Mouse (Mus musculus) cerebellum, adult 9-10 months (tissue): Measurements from ENCODE around the gene Eps8.

Source experiments
- DNase-seq: peaks from one replicate; pipeline ENCODE4 v3.0.0; 2022

Gene Eps8

GRCm38 (mm10) chr6:137654776-137655175 is at the start of gene Eps8:
Gene Eps8 (minus strand): TSS chr6:137654876.
- no peak for DNase-seq

DNA sequence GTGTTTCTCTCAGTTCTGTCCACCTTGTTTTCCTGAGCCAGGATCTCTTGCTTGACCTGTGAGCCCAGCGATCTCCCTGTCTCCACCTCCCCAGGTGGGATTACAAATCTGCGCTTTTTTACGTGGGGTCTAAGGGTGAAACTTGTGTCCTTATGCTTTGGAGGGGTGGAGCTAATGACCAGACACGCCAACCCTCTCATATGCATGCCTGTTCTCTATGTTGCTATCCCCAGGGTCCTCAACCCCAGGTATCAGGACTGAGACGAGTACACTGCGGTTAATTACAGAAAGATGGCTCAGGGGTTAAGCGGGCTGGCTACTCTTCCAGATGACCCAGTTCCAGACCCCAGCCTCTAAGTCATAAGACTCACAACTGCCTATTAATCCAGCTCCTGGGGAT is 48.8 kb upstream of the Eps8 start:
- no peak for DNase-seq

DNA sequence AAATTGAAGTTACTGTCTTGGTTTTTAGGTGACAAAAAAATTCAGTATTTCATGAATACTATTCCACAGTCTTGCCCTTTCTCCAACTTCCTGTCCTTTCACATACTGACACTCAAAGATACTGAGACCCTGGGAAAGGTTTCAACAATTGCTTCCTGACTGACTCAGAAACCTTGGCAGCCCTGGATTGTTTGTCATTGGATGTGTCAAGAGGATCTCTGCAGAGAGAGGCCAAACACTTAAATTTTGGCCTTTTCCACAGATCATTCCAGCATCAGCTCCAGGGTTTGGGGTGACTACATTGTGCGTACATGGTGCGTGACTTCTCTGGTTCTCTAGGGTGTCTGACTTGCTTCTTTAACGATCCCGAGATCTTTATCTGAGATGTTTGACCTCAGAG is 48.2 kb upstream of the Eps8 start:
- no peak for DNase-seq

GRCm38 (mm10) chr6:137702186-137702585 is 47.5 kb upstream of the Eps8 start:
- no peak for DNase-seq

DNA sequence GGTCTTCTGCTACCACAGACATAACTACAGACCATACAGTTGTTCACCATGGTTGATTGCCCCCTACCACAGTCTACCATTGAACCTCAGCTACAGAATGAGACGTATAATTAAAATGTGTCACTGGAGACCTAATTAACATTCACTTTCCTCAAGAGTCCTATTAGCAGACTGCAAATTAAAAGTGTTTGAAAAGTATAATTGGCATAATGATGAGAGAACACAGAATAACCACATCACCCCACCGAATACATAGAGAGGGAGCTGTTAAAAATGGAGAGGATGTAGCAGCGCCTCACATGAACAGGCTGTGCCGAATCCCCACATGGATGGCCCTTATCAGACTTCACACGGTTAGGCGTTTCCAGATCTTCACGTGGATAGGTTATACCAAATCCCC is 44.8 kb upstream of the Eps8 start:
- DNase-seq: no peak

DNA sequence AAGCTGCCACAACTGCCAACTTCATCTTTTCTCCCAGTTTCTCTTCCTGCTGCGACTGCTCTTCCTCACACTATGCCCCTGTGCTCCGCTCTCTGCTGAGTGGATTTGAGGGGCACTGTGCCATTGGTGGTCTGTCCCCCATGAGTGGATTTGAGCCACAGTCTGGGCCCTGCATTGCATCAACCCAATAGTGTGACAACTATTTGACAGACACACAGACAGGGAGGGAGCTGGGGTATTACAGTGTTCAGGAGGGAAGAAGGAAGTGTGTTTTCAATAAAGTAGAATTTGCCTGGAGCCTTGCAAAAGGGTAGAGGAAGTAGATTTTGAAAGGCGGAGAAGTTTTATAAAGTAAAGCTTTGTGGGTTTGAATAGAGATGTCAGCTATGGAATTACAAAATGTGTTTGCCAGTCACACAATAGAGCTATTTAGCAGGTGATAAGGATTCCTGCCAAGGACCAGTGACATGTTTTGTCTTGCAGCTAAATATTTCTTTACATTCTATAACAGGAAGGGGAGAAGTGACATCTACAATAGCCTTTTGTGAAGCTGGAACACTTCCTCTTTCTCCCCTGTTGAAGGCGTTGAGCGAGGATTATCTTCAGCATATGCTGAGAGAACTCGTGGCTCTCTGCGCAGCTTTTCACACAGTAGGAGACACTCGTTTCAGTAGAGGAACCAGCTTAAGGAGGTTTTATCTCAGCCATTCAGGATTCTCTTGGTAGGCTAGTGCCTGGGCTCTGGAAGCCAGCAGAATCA is 41.9 kb upstream of the Eps8 start:
- DNase-seq: no peak

DNA sequence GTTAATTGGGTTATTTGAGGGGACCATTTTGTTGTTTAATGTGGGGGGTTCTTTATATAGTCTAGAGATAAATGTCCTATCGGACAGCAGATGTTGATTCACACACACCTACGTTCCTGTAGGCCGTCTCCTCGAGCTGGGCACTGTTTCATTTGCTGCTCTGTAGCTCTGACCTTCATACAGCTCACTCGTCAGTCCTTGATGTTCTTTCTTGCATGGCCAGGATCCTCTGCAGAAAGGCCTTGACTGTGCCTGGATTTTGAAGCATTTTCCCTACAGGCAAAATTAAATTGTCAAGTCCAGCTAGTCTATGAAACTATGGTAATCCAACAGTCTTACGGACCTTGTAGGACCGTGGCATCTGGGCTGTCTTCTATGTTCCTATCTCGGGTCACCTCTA is 40.4 kb upstream of the Eps8 start:
- DNase-seq: no peak

GRCm38 (mm10) chr6:137694310-137694709 is 39.6 kb upstream of the Eps8 start:
- no peak for DNase-seq

DNA sequence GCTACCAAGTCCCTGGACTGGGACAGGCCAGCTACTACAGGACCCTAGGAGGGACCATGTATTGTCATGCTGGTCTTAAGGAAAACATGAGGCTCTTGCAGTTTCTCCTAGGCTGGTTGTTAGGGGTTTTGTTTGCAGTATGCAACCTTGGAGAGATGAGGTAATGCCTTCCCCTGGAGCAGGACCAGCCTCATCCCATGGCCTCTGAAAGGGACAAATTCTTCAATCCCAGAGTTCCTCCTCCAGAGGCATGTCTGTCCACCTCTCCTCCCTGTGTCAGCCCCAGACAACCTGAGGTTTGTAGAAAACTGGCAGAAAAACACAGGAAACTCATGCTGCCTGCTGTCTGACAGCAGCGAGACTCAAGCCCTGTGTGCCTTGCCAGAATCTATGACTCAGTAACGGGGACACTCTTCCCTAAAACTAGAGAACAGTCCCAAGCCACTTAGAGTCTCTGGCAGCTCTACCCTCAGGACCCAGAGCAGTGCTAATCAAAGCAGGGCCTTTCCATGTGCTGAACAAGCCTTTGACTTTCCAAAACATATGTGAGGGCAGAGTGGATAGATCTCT is 36.0 kb upstream of the Eps8 start:
- DNase-seq: no peak

- DNase-seq: no peak
Measured at GRCm38 (mm10) chr6:137688506-137689105, 33.9 kb upstream of the Eps8 start.

DNA sequence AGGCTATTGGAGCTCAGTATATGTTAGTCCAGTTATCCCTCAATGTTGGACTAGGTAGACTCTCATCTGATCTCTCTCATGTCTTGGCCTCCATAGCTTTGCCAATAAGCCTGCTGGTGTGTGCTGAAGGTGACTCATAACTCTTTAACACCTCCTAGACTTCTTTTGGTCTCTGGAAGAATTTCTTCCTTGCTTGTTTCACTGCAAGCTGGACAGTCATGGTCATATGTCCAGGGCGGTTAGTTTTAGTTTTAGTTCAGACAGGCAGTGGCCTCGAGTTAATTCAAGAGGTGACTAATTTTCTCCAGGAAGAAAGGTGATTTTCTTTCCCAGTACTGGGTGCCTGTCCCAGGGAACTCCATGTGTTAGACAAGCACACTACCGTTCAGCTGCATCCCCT is 33.4 kb upstream of the Eps8 start:
- no peak for DNase-seq

DNA sequence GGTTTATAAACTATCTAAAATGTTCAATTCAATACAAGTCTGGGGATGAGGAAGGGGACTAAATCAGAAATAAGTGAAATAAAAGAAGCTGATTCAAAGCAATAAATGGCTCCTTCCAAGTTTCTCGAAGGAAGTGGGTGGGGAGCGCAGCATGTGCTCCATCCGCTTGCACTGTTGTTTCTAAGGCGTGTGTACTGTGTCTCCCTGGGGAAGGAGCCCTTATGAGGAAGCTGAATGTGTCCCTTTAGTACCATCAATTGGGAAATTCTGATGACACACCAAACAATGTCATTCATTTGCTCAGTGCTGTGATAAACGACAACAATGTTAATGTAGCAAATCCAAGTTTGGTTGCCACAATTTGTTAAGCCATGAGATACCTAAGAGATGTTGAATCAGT is 33.0 kb upstream of the Eps8 start:
- DNase-seq: no peak

- DNase-seq: no peak
Measured at GRCm38 (mm10) chr6:137682629-137683028, 28.0 kb upstream of the Eps8 start.

GRCm38 (mm10) chr6:137681000-137681399 is 26.3 kb upstream of the Eps8 start:
- no peak for DNase-seq

DNA sequence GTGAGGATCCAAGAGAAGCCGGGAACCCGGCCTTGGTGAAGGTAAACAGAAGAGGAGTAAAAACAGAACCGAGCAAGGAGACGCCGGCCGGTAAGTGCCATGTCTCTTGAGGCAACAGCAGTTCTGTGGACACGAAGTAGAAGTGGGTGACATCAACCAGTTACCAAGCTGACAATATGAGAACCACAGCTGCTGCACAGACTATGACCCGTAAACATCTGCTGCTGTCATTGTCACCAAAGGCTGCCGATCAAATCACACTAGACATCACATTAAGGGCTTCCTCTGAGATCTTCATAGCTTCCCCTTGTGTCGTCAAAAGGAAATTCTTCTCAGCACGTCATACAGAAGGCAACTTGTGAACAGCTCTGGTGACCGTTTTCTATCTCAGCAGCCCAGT is 21.9 kb upstream of the Eps8 start:
- no peak for DNase-seq

DNA sequence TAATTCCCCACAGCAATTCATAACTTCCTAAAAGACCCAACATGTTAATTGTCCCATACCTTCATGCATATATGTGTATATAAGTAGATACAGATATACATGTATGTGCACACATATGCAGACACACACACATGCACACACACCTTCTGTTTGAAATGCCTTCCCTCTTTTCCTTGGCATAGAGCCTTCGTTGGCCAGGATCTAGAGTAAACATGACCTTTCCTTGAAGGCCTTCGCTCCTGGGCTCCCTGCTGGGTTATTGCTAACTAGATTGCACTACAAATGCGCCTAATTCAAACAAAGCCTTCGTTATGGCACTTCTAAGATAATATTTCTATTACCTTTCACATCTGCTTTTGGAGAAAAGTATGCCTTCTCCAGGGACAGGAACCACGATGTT is 20.9 kb upstream of the Eps8 start:
- DNase-seq: no peak

- DNase-seq: no peak
Measured at GRCm38 (mm10) chr6:137673301-137673700, 18.6 kb upstream of the Eps8 start.

- DNase-seq: no peak
Measured at GRCm38 (mm10) chr6:137671561-137671960, 16.9 kb upstream of the Eps8 start.

GRCm38 (mm10) chr6:137670820-137671219 is 16.1 kb upstream of the Eps8 start:
- no peak for DNase-seq

DNA sequence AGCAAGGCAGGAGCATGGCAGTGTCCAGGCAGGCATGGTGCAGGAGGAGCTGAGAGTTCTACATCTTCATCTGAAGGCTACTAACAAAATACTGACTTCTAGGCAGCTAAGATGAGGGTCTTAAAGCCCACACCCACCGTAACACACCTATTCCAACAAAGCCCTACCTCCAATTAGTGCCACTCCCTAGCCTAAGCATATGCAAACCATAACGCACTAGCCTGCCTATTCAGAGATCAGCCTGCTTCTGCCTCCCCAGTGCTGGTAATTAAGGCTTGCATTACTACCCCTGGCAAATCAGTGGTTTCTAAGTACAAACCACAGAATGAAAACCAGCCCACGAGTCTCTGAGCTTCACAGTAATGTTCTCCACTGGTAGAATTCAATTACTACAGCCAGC is 15.2 kb upstream of the Eps8 start:
- no peak for DNase-seq

DNA sequence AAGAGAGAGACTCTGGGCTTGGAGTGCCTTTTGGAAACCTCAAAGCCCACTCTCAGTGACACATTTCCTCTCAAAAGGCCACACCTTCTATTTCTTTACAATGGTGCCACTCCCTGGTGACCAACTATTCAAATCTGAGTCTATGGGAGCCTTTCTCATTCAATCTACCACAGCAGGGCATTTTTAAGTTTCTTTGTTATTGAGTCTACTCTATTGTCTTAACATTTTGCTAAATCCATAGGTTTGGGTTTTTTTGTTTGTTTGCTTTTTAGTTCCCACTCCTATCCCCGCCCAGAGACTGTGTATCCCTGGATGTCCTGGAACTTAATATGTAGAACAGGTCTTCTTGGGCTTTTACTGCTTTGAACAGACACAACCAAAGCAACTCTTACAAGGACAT is 14.8 kb upstream of the Eps8 start:
- no peak for DNase-seq

DNA sequence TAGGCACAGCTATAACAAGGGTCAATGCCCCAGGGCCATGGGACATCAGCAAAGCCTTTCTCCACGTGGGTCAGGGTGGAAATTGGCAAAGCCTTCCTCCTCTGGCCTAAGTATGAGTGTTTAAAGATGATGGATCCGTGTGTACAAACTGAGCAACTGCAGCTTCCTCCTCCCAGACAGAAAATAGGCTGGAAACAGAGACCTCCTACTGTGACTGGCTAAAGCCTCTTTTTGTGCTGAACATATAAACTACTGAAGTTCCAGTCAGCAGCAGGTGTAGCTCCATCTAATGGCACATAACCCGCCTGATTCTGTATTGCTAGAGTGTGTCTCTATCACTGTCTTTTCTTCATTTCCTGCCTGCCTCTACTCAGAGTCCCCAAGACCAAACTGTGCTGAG is 13.7 kb upstream of the Eps8 start:
- DNase-seq: no peak

DNA sequence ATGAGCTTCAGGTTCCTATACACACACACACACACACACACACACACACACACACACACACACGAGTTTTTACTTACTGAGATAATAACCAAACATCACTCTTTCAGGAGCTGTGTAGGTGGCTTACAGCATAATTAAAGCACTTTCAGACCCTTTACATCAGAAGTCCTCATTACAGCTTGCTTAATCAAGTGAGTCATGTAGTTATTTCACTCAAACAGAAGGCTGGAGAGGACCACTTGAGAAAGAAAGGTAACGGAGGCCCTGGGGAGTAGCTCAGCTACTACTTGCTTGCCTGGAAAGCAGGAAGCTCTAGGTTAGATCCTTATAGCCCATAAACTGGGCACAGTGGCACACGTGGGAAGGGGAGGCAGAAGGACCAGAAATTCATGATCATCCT is 13.0 kb upstream of the Eps8 start:
- DNase-seq: no peak

- DNase-seq: no peak
Measured at GRCm38 (mm10) chr6:137664936-137665335, 10.3 kb upstream of the Eps8 start.
